Mouse (Mus musculus) small intestine, adult 2 months (tissue): Measurements from ENCODE around the gene Ak6.

Experiments
- CTCF ChIP-seq: fragments of 200-500 bp; IDR thresholded peaks from 2 replicates; pipeline ENCODE4 v1.5.1; 2012; ENCODE audit warnings: low read depth, mild to moderate bottlenecking, control low read depth, inconsistent platforms, low read length, moderate library complexity, mixed read lengths; ENCODE audit not compliant: insufficient replicate concordance, insufficient read length; ENCODE audit errors: extremely low read depth
- POLR2A ChIP-seq: fragments of 200-500 bp; IDR thresholded peaks from 2 replicates; pipeline ENCODE4 v1.6.1; 2012; ENCODE audit warnings: low read depth, mild to moderate bottlenecking, control low read depth, inconsistent platforms, low read length, moderate library complexity

DNA sequence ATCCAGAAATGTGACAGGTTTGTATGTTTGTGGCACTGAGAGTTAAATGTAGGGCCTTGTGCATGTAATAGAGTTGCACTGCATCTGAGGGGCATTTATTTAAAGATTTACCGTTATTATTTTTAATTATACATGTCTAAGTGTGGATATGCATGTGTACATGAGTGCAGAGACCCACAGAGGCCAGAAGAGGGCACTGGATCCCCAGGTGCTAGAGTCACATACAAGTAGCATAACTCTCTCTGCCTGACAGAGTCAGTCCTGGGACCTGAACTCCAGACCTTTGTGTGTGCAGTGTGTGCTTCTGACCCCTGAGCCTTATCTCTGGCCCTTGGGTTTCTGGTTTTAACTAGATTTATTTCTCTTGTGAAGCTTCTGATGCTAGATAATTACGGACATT lies 33.6 kb downstream of the Ak6 start:
- TF ChIP-seq POLR2A (no peak), CTCF (no peak)
